1 mouse cellular context compared by ENCODE assay signal in the genomic region with DNA sequence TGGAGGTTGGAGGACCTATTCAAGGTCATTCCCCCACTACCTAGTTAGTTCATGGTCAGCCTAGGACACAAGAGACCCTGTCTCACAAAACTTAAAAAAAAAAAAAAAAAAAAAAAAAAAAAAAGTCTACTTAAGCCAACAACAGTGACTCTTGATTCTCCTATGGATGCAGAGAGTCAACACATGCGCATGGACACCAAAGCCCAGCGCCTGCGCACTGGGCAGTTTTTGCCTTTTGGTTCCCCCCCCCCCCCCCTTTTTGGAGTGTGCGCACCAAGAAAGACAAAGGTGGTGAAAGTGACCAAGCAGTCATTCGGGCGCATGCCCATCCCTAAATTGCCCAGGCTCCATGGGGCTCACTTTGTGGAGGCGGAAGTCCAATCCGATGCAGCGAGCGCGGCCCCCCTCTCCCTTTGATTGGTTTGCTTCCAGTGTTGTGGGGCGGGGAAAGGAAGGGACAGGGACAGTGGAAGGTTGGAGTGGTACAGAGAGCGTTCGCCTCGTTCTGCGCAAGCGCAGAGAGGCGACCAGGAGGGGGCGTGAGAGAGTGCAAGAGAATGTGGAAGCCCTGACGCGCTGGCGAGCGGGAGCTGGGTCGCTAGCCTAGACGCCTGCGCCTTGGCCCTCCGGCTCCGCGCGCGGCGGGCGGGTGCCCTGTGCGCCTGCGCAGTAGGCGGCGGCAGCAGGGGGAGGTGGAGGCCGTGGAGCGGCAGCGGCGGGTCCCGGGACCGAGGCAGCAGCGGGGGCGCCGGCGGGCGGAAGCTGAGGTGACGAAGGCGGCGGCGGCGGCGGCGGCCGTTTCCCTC.
TF ChIP-seq lines count a peak whose summit lies in the region.

Gene Fxr2 (plus strand): TSS at position 707 of the 806 bp plus-strand sequence.

TF ChIP-seq in MEL, 35 proteins besides CTCF, POLR2A, EP300 and RAD21 (continued from another document):
- TF ChIP-seq NELFE (IDR thresholded peaks at IDR 0.05; ENCODE audit: low read depth, low read length) (peak; percentile 55), SMC3 (IDR thresholded peaks at IDR 0.05; ENCODE audit: low read depth, low read length) (no peak), HCFC1 (IDR thresholded peaks at IDR 0.05; ENCODE audit: low read depth, low read length) (peak; percentile 80), ZNF384 (IDR thresholded peaks at IDR 0.05; ENCODE audit: low read depth, low read length) (peak; percentile 96), POLR2AphosphoS2 (IDR thresholded peaks at IDR 0.05; ENCODE audit: low read length) (peak; percentile 50; the same call in 1 of the 2 replicates), MXI1 (IDR thresholded peaks at IDR 0.05; ENCODE audit: low read depth, low read length) (no peak; the same call in 1 of the 2 replicates)
TF ChIP-seq in MEL: peak in this region for 13.
